Mouse (Mus musculus) MEL (cell line): ENCODE data around the gene Gm1043. TPM values are rescaled to one million over a fixed set of nuclear protein-coding genes. Genes with fewer than 3 reads are reported as not detected.

ENCODE experiments used
- DNase-seq: peaks from one replicate; pipeline ENCODE4 v3.0.0; 2011; ENCODE audit warnings: low read depth, low spot score
- H3K27ac ChIP-seq: 2 replicates; pipeline ENCODE4 v1.5.1; 2012; ENCODE audit warnings: low read depth, mild to moderate bottlenecking, control low read depth, low read length, moderate library complexity; ENCODE audit not compliant: control insufficient read depth
- H3K27me3 ChIP-seq, 2 experiments: fragments of 150-350 bp in 1 of 2; sonication (generic) in 1 of 2; 2 replicates each; pipeline ENCODE4 v1.6.1; 2012; ENCODE audit warnings: low read length in 2 of 2, mild to moderate bottlenecking in 2 of 2, improper control_type of control experiment in 1 of 2, moderate library complexity in 1 of 2; ENCODE audit not compliant: insufficient read depth in 2 of 2, control insufficient read depth in 1 of 2
- H3K36me3 ChIP-seq, 2 experiments: 2 replicates each; pipeline ENCODE4 v1.6.1; 2012 to 2014; ENCODE audit warnings: low read length in 2 of 2, improper control_type of control experiment in 1 of 2, inconsistent platforms in 1 of 2, mild to moderate bottlenecking in 1 of 2; ENCODE audit not compliant: insufficient read depth in 2 of 2, control insufficient read depth in 1 of 2
- H3K4me1 ChIP-seq, 2 experiments: fragments of 150-350 bp in 1 of 2; sonication (generic) in 1 of 2; 2 replicates each; pipeline ENCODE4 v1.6.1; 2012; ENCODE audit warnings: low read length in 2 of 2, improper control_type of control experiment in 1 of 2, mild to moderate bottlenecking in 1 of 2; ENCODE audit not compliant: insufficient read depth in 2 of 2, control insufficient read depth in 1 of 2
- H3K4me3 ChIP-seq, 2 experiments: fragments of 150-350 bp in 1 of 2; sonication (generic) in 1 of 2; 2 replicates each; pipeline ENCODE4 v1.5.1; 2012; ENCODE audit warnings: low read depth in 2 of 2, low read length in 2 of 2, mild to moderate bottlenecking in 2 of 2, moderate library complexity in 2 of 2, control low read depth in 1 of 2, improper control_type of control experiment in 1 of 2; ENCODE audit not compliant: control insufficient read depth in 1 of 2, insufficient read depth in 1 of 2
- H3K79me2 ChIP-seq: 2 replicates; pipeline ENCODE4 v1.6.1; 2012; ENCODE audit warnings: mild to moderate bottlenecking, low read length, moderate library complexity; ENCODE audit not compliant: control insufficient read depth, poor library complexity, insufficient read depth
- H3K9ac ChIP-seq: 2 replicates; pipeline ENCODE4 v1.6.1; 2012; ENCODE audit warnings: low read depth, mild to moderate bottlenecking, control low read depth, low read length, moderate library complexity; ENCODE audit not compliant: control insufficient read depth, poor library complexity, severe bottlenecking
- H3K9me3 ChIP-seq: fragments of 150-350 bp; sonication (generic); replicated peaks from 2 replicates; pipeline ENCODE4 v1.6.1; 2012; ENCODE audit warnings: mild to moderate bottlenecking, low read length, improper control_type of control experiment, moderate library complexity; ENCODE audit not compliant: insufficient read depth
- CHD1 ChIP-seq: IDR thresholded peaks from 2 replicates; pipeline ENCODE4 v1.6.1; 2012; ENCODE audit warnings: low read depth, mild to moderate bottlenecking, inconsistent platforms, low read length, improper control_type of control experiment
- CHD2 ChIP-seq: IDR thresholded peaks from 2 replicates; pipeline ENCODE4 v1.6.1; 2011; ENCODE audit warnings: low read length, improper control_type of control experiment
- ELF1 ChIP-seq: IDR thresholded peaks from 2 replicates; pipeline ENCODE4 v1.6.1; 2014; ENCODE audit warnings: low read depth, mild to moderate bottlenecking, inconsistent platforms, low read length, improper control_type of control experiment, moderate library complexity
- EP300 ChIP-seq, 2 experiments: IDR thresholded peaks; 2 replicates each; pipeline ENCODE4 v1.6.1; 2011; ENCODE audit warnings: improper control_type of control experiment in 2 of 2, low read length in 2 of 2, low read depth in 1 of 2, mild to moderate bottlenecking in 1 of 2
- GABPA ChIP-seq: IDR thresholded peaks from 2 replicates; pipeline ENCODE4 v1.6.1; 2012; ENCODE audit warnings: low read depth, mild to moderate bottlenecking, inconsistent platforms, low read length, improper control_type of control experiment, moderate library complexity
- HCFC1 ChIP-seq: IDR thresholded peaks from 2 replicates; pipeline ENCODE4 v1.6.1; 2012; ENCODE audit warnings: low read depth, mild to moderate bottlenecking, inconsistent platforms, low read length, improper control_type of control experiment, moderate library complexity
- JUND ChIP-seq: IDR thresholded peaks from 2 replicates; pipeline ENCODE4 v1.6.1; 2011; ENCODE audit warnings: low read depth, mild to moderate bottlenecking, improper control_type of control experiment, low read length
- MXI1 ChIP-seq: IDR thresholded peaks from 2 replicates; pipeline ENCODE4 v1.6.1; 2011; ENCODE audit warnings: mild to moderate bottlenecking, low read depth, low read length, improper control_type of control experiment
- MYB ChIP-seq: IDR thresholded peaks from 2 replicates; pipeline ENCODE4 v1.6.1; 2011; ENCODE audit warnings: mild to moderate bottlenecking, low read depth, low read length, improper control_type of control experiment
- POLR2AphosphoS2 ChIP-seq: IDR thresholded peaks from 2 replicates; pipeline ENCODE4 v1.6.1; 2011; ENCODE audit warnings: low read length, improper control_type of control experiment
- POLR2AphosphoS5 ChIP-seq: IDR thresholded peaks from 2 replicates; pipeline ENCODE4 v1.6.1; 2012; ENCODE audit warnings: low read depth, borderline replicate concordance, mild to moderate bottlenecking, inconsistent platforms, low read length, moderate library complexity, mixed read lengths
- SIN3A ChIP-seq: IDR thresholded peaks from 2 replicates; pipeline ENCODE4 v1.6.1; 2012; ENCODE audit warnings: low read length, improper control_type of control experiment, inconsistent platforms
- TBP ChIP-seq: IDR thresholded peaks from 2 replicates; pipeline ENCODE4 v1.8.0; 2011; ENCODE audit warnings: low read depth, low read length, improper control_type of control experiment
- USF1 ChIP-seq: IDR thresholded peaks from 2 replicates; pipeline ENCODE4 v1.6.1; 2014; ENCODE audit warnings: low read depth, mild to moderate bottlenecking, inconsistent platforms, low read length, improper control_type of control experiment, moderate library complexity
- ZKSCAN1 ChIP-seq: IDR thresholded peaks from 2 replicates; pipeline ENCODE4 v1.6.1; 2012; ENCODE audit warnings: low read depth, mild to moderate bottlenecking, inconsistent platforms, low read length, improper control_type of control experiment, moderate library complexity
- polyA plus RNA-seq, 2 experiments: library from polyadenylated mRNA; stranded (reverse) in 1 of 2; unstranded in 1 of 2; fragments of >175 nt in 1 of 2; fragments of >200 nt in 1 of 2; gene quantifications; 2 replicates each; pipeline versions ENCODE4 v1.2.1 to v1.2.4; 2012; ENCODE audit warnings: low replicate concordance in 2 of 2, low read depth in 1 of 2; ENCODE audit not compliant: insufficient read length in 2 of 2, insufficient read depth in 1 of 2, missing spikeins in 1 of 2
- total RNA-seq: library from RNA; depleted of rRNA; stranded (reverse); fragments of 300-350 nt; gene quantifications from 2 replicates; pipeline ENCODE4 v1.2.3, GENCODE M21; 2012

The Gm1043 gene
- total and polyA plus RNA-seq, 3 experiments: not detected

DNA sequence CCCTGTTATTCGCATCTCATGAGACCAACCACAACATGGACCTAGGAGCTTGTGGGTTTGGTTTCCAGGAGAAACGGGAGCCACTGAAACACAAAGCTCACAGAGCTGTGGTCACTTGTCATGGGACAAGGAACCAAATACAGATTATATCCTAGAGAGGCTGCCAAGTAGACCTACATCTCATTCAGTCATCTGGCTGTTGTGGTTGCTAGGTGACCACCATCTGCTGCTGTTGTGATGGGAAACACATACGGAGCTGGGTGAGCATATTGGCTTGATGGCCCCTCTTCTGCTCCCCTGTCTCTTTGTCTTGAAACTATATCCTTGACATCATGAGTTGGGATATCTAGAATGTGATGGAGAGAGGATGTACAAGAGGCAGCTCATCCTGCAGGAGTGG, 112.3 kb downstream of the Gm1043 start:
- H3K79me2 ChIP-seq: no peaks in the 10 kb centered on the region
- H3K27ac ChIP-seq: no peak overlapping the region
- no peak overlapping the region for H3K9ac ChIP-seq
- H3K4me3 ChIP-seq: no peak overlapping the region
- TF ChIP-seq CHD2 (no peak), SIN3A (no peak), EP300 (IDR thresholded peaks at IDR 0.05; ENCODE audit: low read depth in 1 of 2, low read length in 2 of 2) (no peak)
- H3K4me1 ChIP-seq: no peaks in the 10 kb centered on the region
- H3K9me3 ChIP-seq: no peaks in the 10 kb centered on the region
- no peaks in the 10 kb centered on the region for H3K27me3 ChIP-seq
- no peak for DNase-seq
- no peaks in the 10 kb centered on the region for H3K36me3 ChIP-seq

GRCm38 (mm10) chr5:37198011-37198688, 113.0 kb downstream of the Gm1043 start:
- H3K36me3 ChIP-seq: no peaks in the 10 kb centered on the region
- no peaks in the 10 kb centered on the region for H3K79me2 ChIP-seq
- H3K9ac ChIP-seq: no peak overlapping the region
- no peak for DNase-seq
- no peaks in the 10 kb centered on the region for H3K9me3 ChIP-seq
- H3K4me3 ChIP-seq: no peak overlapping the region
- no peak for TF ChIP-seq GABPA
- no peak for TF ChIP-seq MXI1
- no peak for TF ChIP-seq USF1
- TF ChIP-seq ZKSCAN1: no peak
- TF ChIP-seq JUND: no peak
- no peaks in the 10 kb centered on the region for H3K27me3 ChIP-seq
- no peak overlapping the region for H3K27ac ChIP-seq
- no peaks in the 10 kb centered on the region for H3K4me1 ChIP-seq

DNA sequence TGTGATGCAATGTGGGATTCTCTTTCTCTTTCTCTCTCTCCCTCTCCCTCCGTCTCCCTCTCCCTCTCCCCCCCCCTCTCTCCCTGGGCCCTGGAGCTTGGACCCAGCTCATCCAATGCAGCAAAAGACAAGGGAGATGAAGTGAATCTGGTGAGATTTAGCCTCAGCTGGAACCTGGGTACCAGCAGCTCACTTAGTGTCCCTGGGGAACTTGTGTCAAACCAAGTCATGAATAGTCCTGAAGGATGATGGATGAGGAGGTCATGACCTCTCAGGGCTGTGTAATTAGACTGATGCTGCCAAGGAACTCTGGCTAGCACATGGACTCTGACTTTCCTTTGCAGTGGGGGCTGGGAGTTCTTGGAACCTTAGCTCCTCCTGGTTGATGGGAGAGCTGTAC, 117.1 kb downstream of the Gm1043 start:
- no peak overlapping the region for H3K4me3 ChIP-seq
- TF ChIP-seq ZKSCAN1: no peak
- TF ChIP-seq POLR2AphosphoS5: no peak
- TF ChIP-seq POLR2AphosphoS2: no peak
- no peak for TF ChIP-seq MYB
- no peak for TF ChIP-seq CHD1
- TF ChIP-seq ELF1: no peak
- TF ChIP-seq HCFC1: no peak
- no peak for TF ChIP-seq TBP
- DNase-seq: no peak

More for the DNA sequence above, 117.1 kb downstream of the Gm1043 start:
- no peak overlapping the region for H3K9ac ChIP-seq
- H3K4me1 ChIP-seq: no peaks in the 10 kb centered on the region
- no peak overlapping the region for H3K27ac ChIP-seq
- H3K36me3 ChIP-seq: no peaks in the 10 kb centered on the region
- H3K9me3 ChIP-seq: no peaks in the 10 kb centered on the region
- H3K79me2 ChIP-seq: no peaks in the 10 kb centered on the region
- no peaks in the 10 kb centered on the region for H3K27me3 ChIP-seq
